Comparison of ENCODE assay signal across 27 mouse cellular contexts in genomic region chr13:20192009-20192584, GRCm38 (mm10).
A peak's percentile ranks its signal among the peaks of the same experiment; 100 is the strongest.
DNase-seq lines count a peak whose midpoint lies in the region; ATAC-seq and TF ChIP-seq lines count a peak whose summit lies in the region.
"Had no signal": no experiment of that assay in that cellular context is flagged by ENCODE, and none has a peak within 500 bp of the region (broad histone marks: within the 10 kb centered on the region; RNA-seq: fewer than 3 reads in every experiment).

No protein-coding gene starts in this region.

- no peaks in the 10 kb centered on the region for H3K27me3 ChIP-seq in forebrain, embryonic 15.5 days
- no peaks in the 10 kb centered on the region for H3K27me3 ChIP-seq in forebrain, postnatal 0 days (ENCODE audit: insufficient read depth, low read length)
- H3K27me3 ChIP-seq in hindbrain, embryonic 16.5 days (replicated peaks; ENCODE audit: control insufficient read depth, insufficient read depth, low read length), result no peaks in the 10 kb centered on the region
- H3K27me3 ChIP-seq in hindbrain, embryonic 10.5 days (ENCODE audit: insufficient read depth, poor library complexity, severe bottlenecking), result no peaks in the 10 kb centered on the region
- H3K27me3 ChIP-seq in neural tube, embryonic 15.5 days (replicated peaks), result no peaks in the 10 kb centered on the region
- H3K27me3 ChIP-seq: embryonic facial prominence, embryonic 12.5 days; heart, embryonic 12.5 days; heart, embryonic 15.5 days; hindbrain, embryonic 15.5 days had no signal

- ATAC-seq in forebrain, embryonic 15.5 days (replicated peaks), result peak; percentile 55; the same call in 1 of the 2 replicates
- no peak for ATAC-seq in forebrain, postnatal 0 days
- ATAC-seq in hindbrain, embryonic 16.5 days, result peak; percentile 52; the same call in 1 of the 2 replicates
- peak; percentile 28 for ATAC-seq in neural tube, embryonic 15.5 days (ENCODE audit: low FRiP score)
- ATAC-seq: activated CD4-positive, CD25-positive, alpha-beta regulatory T cell, adult 4 months; inflammation-experienced regulatory T-cells, adult 6 months; intestine, embryonic 16.5 days had no signal

- 79% methylated on average over 6 of the region's 6 CpGs for WGBS in forebrain, embryonic 15.5 days
- 71% methylated on average over 6 of the region's 6 CpGs for WGBS in forebrain, postnatal 0 days
- WGBS in hindbrain, embryonic 16.5 days, result 69% methylated on average over 6 of the region's 6 CpGs
- WGBS in hindbrain, embryonic 10.5 days, result 85% methylated on average over 6 of the region's 6 CpGs
- 86% methylated on average over 6 of the region's 6 CpGs for WGBS in neural tube, embryonic 15.5 days

- no peak overlapping the region for H3K4me3 ChIP-seq in forebrain, embryonic 15.5 days
- no peak overlapping the region for H3K4me3 ChIP-seq in forebrain, postnatal 0 days (ENCODE audit: low read depth, low read length)
- no peak overlapping the region for H3K4me3 ChIP-seq in hindbrain, embryonic 16.5 days (ENCODE audit: low read length)
- H3K4me3 ChIP-seq in hindbrain, embryonic 10.5 days, result no peak overlapping the region
- H3K4me3 ChIP-seq in neural tube, embryonic 15.5 days (replicated peaks), result no peak overlapping the region
- H3K4me3 ChIP-seq: embryonic facial prominence, embryonic 12.5 days; erythroblast, embryonic 14.5 days; heart, embryonic 12.5 days; heart, embryonic 15.5 days; hindbrain, embryonic 15.5 days had no signal

- H3K27ac ChIP-seq in forebrain, embryonic 15.5 days (replicated peaks), result no peak overlapping the region
- no peak overlapping the region for H3K27ac ChIP-seq in forebrain, postnatal 0 days (ENCODE audit: low read depth, low read length)
- no peak overlapping the region for H3K27ac ChIP-seq in hindbrain, embryonic 16.5 days (ENCODE audit: low read depth, low read length)
- H3K27ac ChIP-seq in hindbrain, embryonic 10.5 days, result no peak overlapping the region
- no peak overlapping the region for H3K27ac ChIP-seq in neural tube, embryonic 15.5 days (replicated peaks)
- H3K27ac ChIP-seq: embryonic facial prominence, embryonic 12.5 days; heart, embryonic 15.5 days; hindbrain, embryonic 15.5 days had no signal

- no peaks in the 10 kb centered on the region for H3K9me3 ChIP-seq in forebrain, embryonic 15.5 days
- no peaks in the 10 kb centered on the region for H3K9me3 ChIP-seq in forebrain, postnatal 0 days (ENCODE audit: low read length)
- H3K9me3 ChIP-seq in hindbrain, embryonic 16.5 days (ENCODE audit: control insufficient read depth, low read length), result no peaks in the 10 kb centered on the region
- no peaks in the 10 kb centered on the region for H3K9me3 ChIP-seq in hindbrain, embryonic 10.5 days
- no peaks in the 10 kb centered on the region for H3K9me3 ChIP-seq in neural tube, embryonic 15.5 days (replicated peaks)
- H3K9me3 ChIP-seq: embryonic facial prominence, embryonic 12.5 days; heart, embryonic 12.5 days; heart, embryonic 15.5 days; hindbrain, embryonic 15.5 days had no signal

- DNase-seq in cerebellum, postnatal 10 days, result peak; percentile 15 to 24
- DNase-seq in cerebellum, postnatal 36 days, result no peak
- DNase-seq in forebrain, postnatal 0 days, result no peak
- DNase-seq in hindbrain, embryonic 10.5 days (ENCODE audit: low spot score), result no peak
- no peak for DNase-seq in neural tube, embryonic 10.5 days (ENCODE audit: extremely low spot score, low spot score)
- DNase-seq: adrenal gland, postnatal 10 days; adrenal gland, postnatal 36 days; cerebellum, adult 11 months; cerebellum, adult 2 months; cerebellum, adult 9-11 months; gastrocnemius, postnatal 25 days; heart, adult 18-20 months; heart, postnatal 10 days; heart, postnatal 4 days; kidney, adult 18-20 months; kidney, adult 9 months had no signal

- no peak for TF ChIP-seq CTCF in forebrain, postnatal 0 days (IDR thresholded peaks at IDR 0.05; ENCODE audit: low read depth)

- no peak overlapping the region for H3K4me2 ChIP-seq in forebrain, embryonic 15.5 days (replicated peaks)
- no peak overlapping the region for H3K4me2 ChIP-seq in forebrain, postnatal 0 days (ENCODE audit: low read depth)
- H3K4me2 ChIP-seq in hindbrain, embryonic 16.5 days (ENCODE audit: low read length), result no peak overlapping the region
- H3K4me2 ChIP-seq in neural tube, embryonic 15.5 days, result no peak overlapping the region
- H3K4me2 ChIP-seq: embryonic facial prominence, embryonic 12.5 days; heart, embryonic 12.5 days; heart, embryonic 15.5 days; hindbrain, embryonic 15.5 days had no signal

- H3K9ac ChIP-seq in forebrain, embryonic 15.5 days (replicated peaks), result no peak overlapping the region
- H3K9ac ChIP-seq in forebrain, postnatal 0 days, result no peak overlapping the region
- H3K9ac ChIP-seq in hindbrain, embryonic 16.5 days (ENCODE audit: low read depth, low read length), result no peak overlapping the region
- no peak overlapping the region for H3K9ac ChIP-seq in neural tube, embryonic 15.5 days (replicated peaks)
- H3K9ac ChIP-seq: embryonic facial prominence, embryonic 12.5 days; heart, embryonic 12.5 days; heart, embryonic 15.5 days; hindbrain, embryonic 15.5 days had no signal

- H3K4me1 ChIP-seq in forebrain, embryonic 15.5 days, result no peaks in the 10 kb centered on the region
- H3K4me1 ChIP-seq in forebrain, postnatal 0 days (ENCODE audit: insufficient read depth), result no peaks in the 10 kb centered on the region
- H3K4me1 ChIP-seq in hindbrain, embryonic 16.5 days (ENCODE audit: control insufficient read depth, insufficient read depth, low read depth, low read length), result no peaks in the 10 kb centered on the region
- H3K4me1 ChIP-seq in hindbrain, embryonic 10.5 days (replicated peaks), result no peaks in the 10 kb centered on the region
- H3K4me1 ChIP-seq in neural tube, embryonic 15.5 days, result no peaks in the 10 kb centered on the region
- H3K4me1 ChIP-seq: embryonic facial prominence, embryonic 12.5 days; hindbrain, embryonic 15.5 days had no signal

- no peaks in the 10 kb centered on the region for H3K36me3 ChIP-seq in forebrain, embryonic 15.5 days
- H3K36me3 ChIP-seq in forebrain, postnatal 0 days (ENCODE audit: insufficient read depth), result no peaks in the 10 kb centered on the region
- H3K36me3 ChIP-seq in hindbrain, embryonic 16.5 days (ENCODE audit: control insufficient read depth, insufficient read depth, low read length), result no peaks in the 10 kb centered on the region
- no peaks in the 10 kb centered on the region for H3K36me3 ChIP-seq in hindbrain, embryonic 10.5 days
- H3K36me3 ChIP-seq in neural tube, embryonic 15.5 days, result no peaks in the 10 kb centered on the region
- H3K36me3 ChIP-seq: embryonic facial prominence, embryonic 12.5 days; heart, embryonic 12.5 days; heart, embryonic 15.5 days; hindbrain, embryonic 15.5 days had no signal

Comparison
In these comparisons a context has a peak if more than half of its experiments do, and no peak if none do; other contexts are left out.
1. DNase-seq: peak in cerebellum, postnatal 10 days (2 of 2); none in cerebellum, postnatal 36 days (0 of 2), forebrain, postnatal 0 days (single experiment), hindbrain, embryonic 10.5 days (single experiment) and neural tube, embryonic 10.5 days (single experiment).